Mouse (Mus musculus) ovary, adult 2 months (tissue): ENCODE measurements around the gene Mcee. TPM values are rescaled to one million over a fixed set of nuclear protein-coding genes. Genes with fewer than 3 reads are reported as not detected.

Experiments
- polyA plus RNA-seq: library from polyadenylated mRNA; depleted of rRNA; stranded (reverse); fragments of >200 nt; gene quantifications from 2 replicates; pipeline ENCODE4 v1.2.3, GENCODE M21; 2012; rRNA removed

Gene Mcee
- 13.7 and 17.5 TPM in 2 replicates for polyA plus RNA-seq

DNA sequence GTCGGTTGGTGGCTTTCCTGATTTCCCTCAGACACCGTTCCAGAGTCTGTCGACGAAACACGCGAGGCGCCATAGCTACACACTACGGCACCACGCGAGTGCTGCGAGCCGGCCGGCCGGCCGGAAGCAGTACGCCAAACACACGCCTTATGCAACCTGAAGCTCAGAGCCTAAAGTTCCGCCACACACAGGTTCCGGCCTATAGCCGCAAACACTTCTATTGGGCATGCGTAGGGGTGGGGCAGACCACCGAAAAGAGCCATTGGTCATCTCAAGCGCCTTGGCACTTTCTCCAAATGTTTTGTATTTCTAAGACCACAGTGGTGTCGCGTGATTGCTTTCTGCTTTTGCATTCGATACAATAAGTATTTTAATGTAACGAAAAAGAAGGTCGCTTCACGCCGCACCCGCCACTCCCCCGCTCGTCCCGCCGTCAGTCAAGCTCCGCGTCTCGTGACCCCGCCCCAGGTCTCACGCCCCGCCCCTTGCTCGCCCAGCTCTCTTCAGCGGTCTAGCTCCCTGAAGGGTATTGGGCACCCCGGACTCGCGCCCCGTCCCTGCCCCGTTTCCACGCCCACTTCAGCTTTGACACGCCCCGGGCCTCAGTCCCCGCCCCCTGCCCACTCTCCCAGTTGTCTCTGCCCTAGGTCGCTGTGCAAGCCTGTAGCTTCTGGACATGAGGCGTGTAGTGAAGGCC is at the start of gene Mcee, which contains the start of gene Mphosph10:
Gene Mcee (plus strand): TSS at position 486 of the 697 bp plus-strand sequence.
Gene Mphosph10 (minus strand): TSS at position 147 of the 697 bp plus-strand sequence.

DNA sequence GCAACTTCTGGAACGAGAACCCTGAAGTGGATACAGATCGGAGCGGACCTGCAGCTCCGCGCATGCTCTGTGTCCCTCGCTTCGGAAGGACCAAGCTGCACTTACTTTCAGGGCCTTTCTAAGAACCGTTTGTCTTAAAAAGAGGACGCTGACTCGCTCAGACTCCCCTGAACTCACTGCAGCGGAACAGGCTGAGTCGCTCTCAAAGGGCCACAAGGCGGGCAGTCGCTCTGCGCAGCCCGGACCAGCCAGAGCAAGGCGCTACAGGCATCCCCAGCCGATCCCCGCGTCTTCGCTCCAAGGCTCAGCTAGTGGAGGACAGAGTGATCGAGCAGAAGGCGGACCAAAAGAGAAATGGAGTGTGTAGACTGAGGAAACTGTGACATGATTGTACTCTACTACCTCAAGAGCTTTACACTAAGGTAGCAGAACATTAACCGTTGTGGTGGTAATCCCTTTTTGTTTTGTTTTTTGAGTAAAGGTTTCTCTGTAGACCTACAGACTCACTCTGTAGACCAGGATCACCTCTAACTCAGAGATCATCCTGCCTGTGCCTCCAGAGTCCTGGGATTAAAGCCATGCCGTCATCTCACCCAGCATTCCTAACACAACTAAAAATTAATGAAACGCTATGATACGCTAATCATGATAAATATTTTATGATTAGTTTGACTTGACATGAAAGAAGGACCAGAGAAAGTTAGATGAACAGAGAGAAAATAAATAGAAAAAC is 18.4 kb upstream of the Mcee start, which contains the start of gene Fan1:
Gene Fan1 (minus strand): TSS at position 266 of the 733 bp plus-strand sequence.

Other genes starting within 250 kb of the Mcee start
- gene Trpm1, start 238.8 kb upstream of the Mcee start, polyA plus RNA-seq, result 0.05 and 0.26 TPM in 2 replicates
- 5.8 and 6.3 TPM in 2 replicates for gene Mtmr10, start 105.0 kb upstream of the Mcee start, polyA plus RNA-seq
- gene Fan1, start 18.5 kb upstream of the Mcee start, polyA plus RNA-seq, result 3.6 and 4.4 TPM in 2 replicates
- 0.30 and 0.44 TPM in 2 replicates for gene Mphosph10, start 339 bp upstream of the Mcee start, polyA plus RNA-seq
- gene Apba2, start 109.1 kb downstream of the Mcee start, polyA plus RNA-seq, result 5.6 and 7.2 TPM in 2 replicates